Mouse (Mus musculus) megakaryocyte progenitor cell, adult 5-6 weeks (primary cell): ENCODE measurements around the gene Tmem201. TPM values are rescaled to one million over a fixed set of nuclear protein-coding genes. Genes with fewer than 3 reads are reported as not detected.
"Not testable (repeated sequence)": the region's sequence is repeated elsewhere in the genome, so short reads cannot be mapped to it uniquely, and the experiment has no call there.

Source experiments
- ATAC-seq: replicated peaks from 2 replicates; pipeline ENCODE4 v1.8.0; 2016; ENCODE audit warnings: mild to moderate bottlenecking, moderate TSS enrichment, inconsistent platforms; ENCODE audit not compliant: poor library complexity
- total RNA-seq, 2 experiments: library from RNA; stranded (forward) in 1 of 2; stranded (reverse) in 1 of 2; fragments of 157-497, 149-512 nt in 1 of 2; fragments of 200-1000 nt in 1 of 2; gene quantifications; 2 replicates each; pipeline versions ENCODE4 v1.2.3 to v1.2.4; 2015 to 2017

Tmem201 gene
- total RNA-seq (2015) (10.9 and 12.4 TPM in 2 replicates), total RNA-seq (2017) (8.5 and 8.8 TPM in 2 replicates)

DNA sequence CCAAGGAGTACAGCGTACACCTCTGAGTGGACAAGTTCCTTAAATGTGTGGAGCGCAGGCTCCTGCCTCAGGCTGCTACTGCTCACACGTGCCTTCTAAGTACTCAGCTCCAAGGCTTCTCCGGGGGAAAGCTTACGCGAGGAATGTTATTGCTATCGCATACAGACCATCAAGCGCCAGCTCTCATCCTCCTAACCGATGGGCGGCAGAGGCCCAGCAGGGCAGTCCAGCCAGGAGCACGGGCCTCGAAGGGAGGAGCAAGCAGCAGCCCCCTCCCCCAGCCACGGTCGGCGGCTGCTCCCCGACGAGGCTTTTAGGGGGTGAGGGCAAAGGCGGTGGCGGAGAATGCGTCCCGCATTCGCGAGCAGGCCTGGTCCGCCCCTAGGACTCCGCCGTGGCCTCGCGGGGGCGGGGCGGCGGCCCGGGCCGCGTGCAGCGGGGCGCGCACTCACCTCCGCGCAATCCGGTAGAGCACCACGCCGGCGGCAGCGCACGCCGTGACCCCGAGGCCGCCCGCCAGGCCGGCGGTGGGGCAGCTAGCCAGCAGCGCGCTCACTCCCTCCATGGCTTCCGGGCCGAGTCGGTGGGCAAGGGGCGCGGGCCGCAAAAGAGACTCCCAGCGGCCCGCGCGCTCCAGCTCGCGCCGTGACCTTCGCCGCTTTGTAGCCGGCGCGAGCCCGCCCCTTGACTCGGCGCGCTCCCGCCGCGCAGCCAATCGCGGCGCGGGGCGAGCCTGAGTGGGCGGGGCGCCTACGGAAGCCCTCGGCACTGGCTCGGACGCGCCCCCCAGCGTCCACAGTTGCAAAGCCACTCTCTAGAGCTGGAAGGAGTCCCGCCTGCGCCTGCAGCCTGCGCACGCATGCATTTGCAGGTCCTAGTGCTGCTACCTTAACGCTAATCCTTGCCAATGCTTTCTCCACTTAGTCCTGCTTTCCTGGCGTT lies at the start of gene Tmem201:
TSS of gene Tmem201 (minus strand) at position 662 of the 942 bp plus-strand sequence.
- peak; percentile 93 for ATAC-seq

- ATAC-seq: no peak
Observed at GRCm38 (mm10) chr4:149784901-149785300, 47.1 kb upstream of the Tmem201 start.

DNA sequence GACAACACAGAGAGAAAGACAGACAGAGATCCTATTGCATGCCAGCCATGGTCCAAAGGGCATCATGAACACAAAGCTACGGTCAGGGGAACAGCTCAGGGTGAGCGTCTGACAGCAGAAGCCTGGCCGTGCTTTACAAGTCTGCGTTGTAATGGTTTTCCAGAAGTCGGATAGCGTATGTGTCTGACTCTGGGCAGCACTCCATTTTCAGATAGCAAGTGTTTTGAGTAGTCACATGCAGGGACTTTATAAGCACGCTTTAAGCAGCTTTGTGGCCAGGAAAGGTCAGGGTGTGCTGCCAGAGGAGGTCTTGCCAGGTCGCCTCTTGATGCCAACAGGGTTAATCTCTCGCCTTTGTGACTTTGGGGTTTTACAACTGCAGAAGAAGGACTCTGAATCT lies 46.5 kb upstream of the Tmem201 start:
- ATAC-seq: no peak

- ATAC-seq: no peak
Observed at GRCm38 (mm10) chr4:149782975-149783374, 45.1 kb upstream of the Tmem201 start.

DNA sequence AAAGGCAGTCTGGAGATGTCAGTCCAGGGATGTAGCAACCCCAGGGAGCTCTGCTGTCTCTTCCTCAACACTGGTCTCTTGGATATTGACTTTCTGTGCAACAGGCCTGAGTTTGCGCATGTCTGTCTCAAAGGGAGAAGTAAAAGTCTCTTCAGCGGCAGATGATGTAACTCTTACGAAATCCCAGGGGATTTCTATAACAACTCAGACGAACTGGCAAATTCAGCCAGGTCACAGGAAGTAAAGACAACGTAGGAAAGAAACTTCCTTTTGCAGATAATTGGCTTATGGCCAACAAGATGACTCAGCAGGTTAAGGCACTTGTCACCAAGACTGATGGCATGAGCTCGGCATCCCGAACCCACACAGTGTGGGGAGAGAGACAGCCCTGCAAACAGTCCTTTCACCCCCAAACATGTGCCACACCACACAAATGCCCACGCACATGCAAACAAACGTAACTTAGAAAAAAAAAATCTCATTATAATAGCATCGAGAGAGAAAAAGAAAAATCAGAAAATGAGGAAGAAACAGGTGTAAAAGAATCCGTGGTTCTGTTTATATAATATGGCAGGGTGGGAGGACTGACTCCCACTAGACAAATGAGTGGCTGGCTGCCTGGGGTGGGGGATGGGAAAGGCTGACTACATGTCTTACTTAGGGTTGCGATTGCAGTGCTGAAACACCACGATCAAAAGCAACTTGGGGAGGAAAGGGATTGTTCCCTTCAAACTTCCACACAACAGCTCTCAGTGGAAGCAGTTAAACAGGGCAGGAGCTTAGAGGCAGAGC lies 42.9 kb upstream of the Tmem201 start:
- peak; percentile 88 for ATAC-seq

DNA sequence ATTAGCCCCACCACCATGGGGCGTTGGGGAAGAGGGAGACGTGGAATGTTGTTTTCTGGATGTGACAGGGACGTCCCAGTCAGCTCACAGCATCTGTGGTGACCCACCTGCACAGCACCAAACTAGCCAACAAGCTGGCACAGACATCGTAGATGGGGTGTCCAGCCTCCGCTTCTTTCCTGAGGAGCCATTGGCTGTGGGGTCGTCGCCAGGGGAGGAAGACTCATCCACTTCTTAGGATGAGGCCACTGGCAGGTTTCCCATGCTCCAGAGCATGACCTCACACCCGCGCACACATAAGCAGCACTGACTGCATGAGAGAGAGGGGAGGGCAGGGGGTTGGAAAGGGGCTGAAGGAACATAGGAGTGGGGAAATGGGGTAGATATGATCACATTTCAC lies 42.1 kb upstream of the Tmem201 start:
- peak; percentile 7; the same call in 1 of the 2 replicates for ATAC-seq

DNA sequence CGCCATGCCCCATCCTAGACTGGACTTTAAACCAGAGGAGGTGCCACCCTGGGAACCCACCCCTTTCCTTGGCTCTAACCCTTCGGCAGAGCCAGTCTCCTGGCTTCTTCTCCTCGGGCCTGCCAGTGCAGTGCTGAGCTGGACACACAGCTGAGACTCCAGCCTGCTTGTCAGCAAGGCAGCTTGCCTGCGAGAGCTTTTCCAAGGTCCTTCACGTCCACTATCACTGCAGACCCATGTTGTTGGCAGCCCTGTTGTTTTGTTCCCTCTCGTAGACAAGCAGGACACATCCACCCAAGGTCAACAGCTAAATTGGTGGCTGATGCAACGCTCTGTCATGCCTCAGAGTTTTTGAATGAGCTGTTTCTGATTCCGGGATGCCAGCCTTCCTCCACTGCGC lies 39.3 kb upstream of the Tmem201 start:
- ATAC-seq: no peak

- no peak for ATAC-seq
Observed at GRCm38 (mm10) chr4:149775760-149776362, 38.0 kb upstream of the Tmem201 start.

- no peak for ATAC-seq
Observed at GRCm38 (mm10) chr4:149775330-149775729, 37.5 kb upstream of the Tmem201 start.

DNA sequence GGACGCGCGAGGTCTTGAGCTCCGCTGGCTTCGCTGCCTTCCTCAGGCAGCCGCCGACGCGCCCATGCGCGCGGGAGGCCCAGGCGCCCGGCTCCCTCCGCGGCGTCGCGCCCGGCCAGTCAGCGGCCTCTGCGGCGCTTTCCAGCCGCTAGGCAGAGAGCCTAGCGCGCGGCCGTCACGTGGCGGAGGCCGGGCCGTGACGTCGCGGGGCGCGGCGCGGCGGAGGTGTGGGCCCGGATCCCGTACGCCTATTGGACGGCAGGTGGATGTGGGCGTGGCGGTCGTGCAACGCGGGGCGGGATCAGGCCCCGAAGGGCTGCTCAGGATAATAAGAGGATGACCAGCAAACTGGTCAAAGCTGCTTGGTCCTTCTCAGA lies 36.2 kb upstream of the Tmem201 start, which contains the start of gene Slc25a33:
TSS of gene Slc25a33 (minus strand) at position 184 of the 377 bp plus-strand sequence.
- peak; percentile 98 for ATAC-seq

- peak; percentile 26; the same call in 1 of the 2 replicates for ATAC-seq
Observed at GRCm38 (mm10) chr4:149773408-149774093, 35.7 kb upstream of the Tmem201 start.

DNA sequence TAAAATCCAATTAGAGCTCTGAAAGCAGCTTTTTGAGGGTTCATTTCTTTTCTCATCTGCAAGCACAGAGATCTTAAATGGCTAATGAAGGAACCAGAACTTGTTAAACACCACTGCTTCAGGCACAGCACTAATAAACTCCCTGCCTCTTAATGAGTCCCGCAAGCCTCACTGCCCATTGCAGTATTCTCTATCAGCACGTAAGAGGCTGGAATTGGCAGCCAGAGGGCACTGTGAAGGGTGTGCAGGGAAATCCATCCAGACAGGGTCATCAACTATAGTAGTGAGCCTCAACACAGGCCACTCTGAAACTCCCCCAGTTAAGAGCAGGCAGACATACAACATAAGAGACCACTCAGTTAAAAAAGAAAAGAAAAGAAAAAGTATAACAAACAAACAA lies 34.5 kb upstream of the Tmem201 start:
- peak; percentile 40 for ATAC-seq

DNA sequence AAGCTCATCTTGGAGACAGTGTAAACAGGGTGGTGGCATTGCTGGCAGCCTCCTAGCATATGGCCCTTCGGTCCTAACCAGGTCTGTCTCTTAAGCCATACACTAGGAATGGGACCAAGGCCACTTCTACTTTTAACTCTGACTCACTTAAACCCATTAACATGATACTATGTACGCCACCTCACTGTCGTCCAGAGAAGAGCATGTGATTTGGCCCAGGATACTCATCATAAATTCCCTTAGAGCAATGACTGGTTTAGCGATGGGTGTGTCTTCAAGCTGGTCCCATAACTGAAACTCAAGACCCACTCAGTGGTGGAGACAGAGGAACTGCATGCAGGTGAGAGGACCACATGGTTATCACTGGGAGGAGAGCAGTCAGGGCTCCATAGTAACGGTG lies 27.4 kb upstream of the Tmem201 start:
- no peak for ATAC-seq

DNA sequence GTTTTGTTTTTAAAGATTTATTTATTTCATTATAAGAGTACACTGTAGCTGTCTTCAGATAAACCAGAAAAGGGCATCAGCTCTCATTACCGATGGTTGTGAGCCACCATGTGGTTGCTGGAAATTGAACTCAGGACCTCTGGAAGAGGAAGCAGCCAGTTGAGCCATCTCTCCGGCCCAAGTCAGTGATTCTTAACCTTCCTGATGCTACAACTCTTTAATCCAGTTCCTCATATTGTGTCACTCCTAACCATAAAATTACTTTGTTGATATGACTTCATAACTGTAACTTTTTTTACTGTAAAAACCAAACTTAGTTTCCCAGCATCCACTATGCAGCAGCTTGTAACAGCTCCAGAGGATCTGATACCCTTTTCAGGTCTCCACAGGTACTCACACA lies 25.5 kb upstream of the Tmem201 start:
- peak; percentile 64 for ATAC-seq

- no peak for ATAC-seq
Observed at GRCm38 (mm10) chr4:149759517-149759916, 21.7 kb upstream of the Tmem201 start.

DNA sequence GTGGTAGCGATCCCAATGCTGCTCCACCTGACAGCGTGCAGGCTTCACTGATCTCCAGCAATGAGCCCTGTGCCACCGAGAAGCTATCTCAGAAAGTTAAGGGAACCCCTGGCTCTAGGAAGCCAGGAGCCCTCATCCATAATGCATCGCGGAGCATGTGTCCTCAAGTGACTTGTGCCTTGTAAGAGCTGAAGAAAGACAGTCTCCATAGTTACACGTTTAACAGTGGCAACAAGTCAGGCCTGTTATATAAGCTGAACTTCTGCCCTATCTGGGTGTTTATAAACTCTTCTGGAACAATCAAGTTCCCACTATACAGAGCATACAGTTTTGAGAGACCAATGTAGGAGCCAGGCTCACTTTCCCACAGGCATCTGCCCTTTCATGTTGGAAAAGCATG lies 20.6 kb upstream of the Tmem201 start:
- ATAC-seq: no peak

DNA sequence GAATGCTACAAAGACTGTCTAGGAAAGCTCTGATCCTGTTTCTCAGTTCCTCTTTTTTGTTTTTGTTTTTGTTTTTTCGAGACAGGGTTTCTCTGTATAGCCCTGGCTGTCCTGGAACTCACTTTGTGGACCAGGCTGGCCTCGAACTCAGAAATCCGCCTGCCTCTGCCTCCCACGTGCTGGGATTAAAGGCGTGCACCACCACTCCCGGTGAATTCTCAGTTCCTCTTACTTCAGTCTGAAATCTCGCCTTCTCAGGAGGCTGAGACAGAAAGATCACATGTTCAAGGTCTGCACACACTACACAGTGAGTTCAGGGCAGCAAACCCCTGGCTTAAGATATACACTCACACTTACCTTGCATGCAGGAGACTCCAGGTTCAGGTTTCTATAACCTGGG lies 18.7 kb upstream of the Tmem201 start:
- not testable (repeated sequence) for ATAC-seq

GRCm38 (mm10) chr4:149752836-149753235 lies 15.0 kb upstream of the Tmem201 start:
- ATAC-seq: no peak

- ATAC-seq: peak; percentile 86
Observed at GRCm38 (mm10) chr4:149752124-149752799, 14.4 kb upstream of the Tmem201 start.

DNA sequence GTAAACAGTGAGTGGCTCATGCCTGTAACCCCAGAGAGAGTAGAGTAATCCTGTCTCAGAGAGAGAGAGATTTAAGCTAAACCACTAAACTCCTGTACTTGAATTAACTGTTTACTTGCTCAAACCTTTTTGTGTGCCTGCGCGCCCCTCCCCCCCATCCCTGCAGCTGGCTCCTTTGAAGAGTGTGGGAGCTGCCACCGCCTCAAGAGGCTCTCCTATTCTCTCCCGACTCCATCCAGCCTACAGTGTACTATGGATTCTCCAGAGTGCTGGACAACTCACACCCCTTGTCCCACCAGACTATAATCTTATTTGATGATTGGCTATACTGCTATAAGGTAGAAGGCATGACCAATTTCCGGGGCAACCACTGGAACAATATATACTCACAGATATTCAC lies 12.8 kb upstream of the Tmem201 start:
- no peak for ATAC-seq
